Mouse (Mus musculus): ENCODE measurements around the gene Smndc1.
"Not testable (repeated sequence)": the region's sequence is repeated elsewhere in the genome, so short reads cannot be mapped to it uniquely, and the experiment has no call there.

The Smndc1 gene

GRCm38 (mm10) chr19:53412149-53412848 lies 21.9 kb upstream of the Smndc1 start:
- DNase-seq (ENCODE audit: low spot score), result no peak

DNA sequence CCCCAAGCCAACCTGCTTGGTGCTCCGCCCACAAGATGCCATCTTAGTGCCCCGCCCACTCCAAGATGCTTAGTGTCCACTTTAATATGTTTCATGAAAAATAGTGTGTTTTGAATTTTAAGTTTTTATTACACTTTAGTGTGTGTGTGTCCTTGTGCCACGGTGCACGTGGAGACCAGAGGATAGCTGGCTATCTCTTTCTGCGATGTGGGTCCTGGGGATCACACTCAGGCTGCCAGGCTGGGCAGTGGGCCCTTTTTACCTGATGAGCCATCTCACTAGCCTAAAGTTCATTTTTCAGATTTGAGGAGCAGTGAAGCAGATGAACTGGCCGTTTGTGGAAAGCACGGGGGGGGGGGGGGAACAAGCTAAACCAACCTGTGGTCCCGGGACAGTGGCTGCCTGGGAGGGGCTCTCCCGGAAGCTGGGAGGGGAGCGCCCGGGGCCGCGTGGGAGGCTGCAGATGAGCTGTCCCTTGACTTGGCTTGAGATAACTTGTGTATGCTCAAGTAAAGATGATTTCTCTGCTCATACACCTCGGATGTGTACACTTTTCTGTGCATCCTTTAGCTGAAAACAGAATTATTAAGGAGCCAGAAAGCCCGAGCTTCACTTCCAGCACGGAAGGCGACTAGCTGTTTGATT lies 19.4 kb upstream of the Smndc1 start:
- no peak for DNase-seq (ENCODE audit: low spot score)

- DNase-seq (ENCODE audit: low spot score), result no peak
Observed at GRCm38 (mm10) chr19:53408398-53408797, 18.0 kb upstream of the Smndc1 start.

GRCm38 (mm10) chr19:53407350-53407749 lies 17.0 kb upstream of the Smndc1 start:
- DNase-seq (ENCODE audit: low spot score), result no peak

- DNase-seq (ENCODE audit: low spot score), result no peak
Observed at GRCm38 (mm10) chr19:53405810-53406209, 15.4 kb upstream of the Smndc1 start.

DNA sequence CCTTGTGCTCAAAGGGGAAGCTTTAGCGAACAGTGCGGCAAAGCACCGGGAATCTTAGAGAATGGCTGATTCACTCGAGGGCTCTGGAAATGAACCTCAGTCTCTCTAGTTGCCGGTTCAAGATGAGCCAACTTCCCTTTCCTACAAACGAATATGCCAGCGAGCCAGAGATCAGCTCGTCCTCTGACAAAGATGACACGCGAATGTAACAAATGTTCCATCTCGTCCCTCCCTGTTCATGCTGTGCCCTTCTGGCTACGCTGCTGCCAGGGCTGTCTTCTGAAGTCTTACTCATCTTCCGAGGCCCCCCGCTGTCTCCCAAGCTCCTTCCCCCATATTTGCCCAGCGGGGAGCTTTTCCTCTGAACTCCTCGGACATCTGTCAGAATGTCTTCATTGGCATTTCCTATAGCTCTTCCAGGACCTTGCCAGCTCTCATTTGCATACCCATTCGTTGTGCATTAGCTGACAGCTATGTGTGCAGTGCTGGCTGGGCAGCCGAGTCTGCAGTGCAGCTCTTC lies 14.5 kb upstream of the Smndc1 start:
- no peak for DNase-seq (ENCODE audit: low spot score)

DNA sequence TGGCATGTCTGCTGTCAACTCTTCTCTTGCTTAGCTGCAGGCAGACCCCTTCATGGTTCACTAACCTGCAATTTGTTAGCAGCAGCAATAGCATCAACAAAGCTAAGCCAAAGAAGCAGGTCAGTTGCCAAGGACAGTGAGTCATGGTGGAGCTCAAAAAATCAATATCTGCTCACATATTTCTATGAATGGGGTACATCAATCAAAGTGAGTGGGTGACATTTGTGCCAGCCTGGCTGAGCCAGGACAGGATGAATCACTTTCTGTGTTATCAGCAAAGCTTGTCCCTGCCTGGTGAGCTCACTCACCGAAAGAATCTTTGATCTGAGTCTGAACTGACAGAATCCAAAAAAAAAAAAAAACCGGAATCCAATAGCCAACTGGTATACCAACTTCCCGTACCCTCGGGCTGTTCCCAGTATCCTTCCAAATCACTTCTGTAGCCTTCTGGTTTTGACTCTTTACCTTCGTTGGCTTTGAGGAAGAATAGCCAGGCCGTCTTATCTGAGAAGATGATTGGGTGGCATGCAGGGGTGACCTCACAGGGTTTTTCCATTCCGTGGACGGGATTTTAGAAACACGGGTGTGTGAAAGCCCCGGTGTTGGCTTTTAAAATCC lies 13.9 kb upstream of the Smndc1 start:
- no peak for DNase-seq (ENCODE audit: low spot score)

DNA sequence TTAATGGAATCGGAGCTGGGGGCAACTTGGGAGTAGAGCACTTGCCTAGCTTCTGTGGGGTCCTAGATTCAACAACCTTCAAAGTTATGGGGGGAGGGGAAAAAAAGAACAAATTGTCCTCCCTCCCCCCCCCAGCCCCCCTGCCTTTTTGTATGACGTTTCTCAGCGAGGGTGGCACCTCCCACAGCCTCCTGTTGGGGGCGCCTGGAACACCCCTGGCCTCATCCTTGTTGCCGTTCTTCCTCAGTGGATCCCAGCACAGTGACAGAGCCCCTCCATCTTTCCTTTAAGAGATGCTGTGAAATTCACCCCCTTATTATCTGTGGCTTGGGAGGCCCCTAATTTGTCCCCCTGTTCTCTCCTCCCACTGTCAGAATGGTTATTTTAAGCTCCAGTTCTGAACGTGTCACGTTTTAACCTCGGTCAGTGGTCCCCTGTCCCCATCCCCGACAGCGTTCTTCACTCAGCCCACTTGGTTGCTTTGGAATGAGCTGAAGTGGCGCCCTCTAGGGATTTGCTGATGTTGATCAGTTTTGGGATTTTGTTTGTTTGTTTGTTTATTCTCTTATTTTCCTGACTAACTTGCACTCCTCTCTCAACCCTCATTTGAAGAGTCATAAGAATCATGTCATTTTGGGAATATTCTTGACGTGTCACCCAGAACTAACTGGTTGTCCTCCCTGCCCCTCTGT lies 12.5 kb upstream of the Smndc1 start:
- no peak for DNase-seq (ENCODE audit: low spot score)

DNA sequence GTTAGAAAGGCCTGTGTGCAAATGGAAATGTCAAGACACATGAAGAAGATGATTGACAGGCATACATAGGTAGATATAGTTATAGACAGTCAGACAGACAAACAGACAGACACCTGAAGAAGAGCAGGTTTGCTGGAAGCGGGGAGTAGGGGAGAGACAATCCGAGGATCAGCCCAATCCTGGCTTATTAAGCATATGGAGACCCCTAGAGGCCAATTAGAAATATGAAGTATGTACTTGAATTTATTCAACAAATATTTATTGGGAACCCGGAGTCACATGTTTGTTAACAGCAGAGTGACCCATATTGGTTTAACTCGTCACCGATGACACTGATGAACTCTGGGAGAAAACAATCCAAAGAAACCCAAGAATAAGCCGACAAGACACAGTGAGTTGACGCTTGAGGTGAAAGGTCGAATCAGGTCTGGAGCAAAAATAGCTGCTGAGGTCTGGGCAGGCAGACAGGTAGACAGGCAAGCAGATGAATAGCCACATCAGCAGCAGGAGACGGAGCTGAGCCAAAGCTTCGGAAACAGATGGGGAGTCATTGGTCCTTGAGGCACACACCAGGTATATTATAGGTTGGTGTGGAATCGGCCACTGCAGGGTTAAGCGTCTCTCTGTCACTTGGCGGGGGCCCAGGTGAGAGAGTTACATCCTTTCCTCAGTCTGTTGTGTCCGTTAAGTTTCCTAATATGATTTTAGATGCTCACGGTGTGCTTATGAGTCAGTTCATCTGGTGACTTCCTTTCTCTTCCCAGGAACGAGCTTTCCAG lies 10.1 kb upstream of the Smndc1 start:
- DNase-seq (ENCODE audit: low spot score), result no peak

DNA sequence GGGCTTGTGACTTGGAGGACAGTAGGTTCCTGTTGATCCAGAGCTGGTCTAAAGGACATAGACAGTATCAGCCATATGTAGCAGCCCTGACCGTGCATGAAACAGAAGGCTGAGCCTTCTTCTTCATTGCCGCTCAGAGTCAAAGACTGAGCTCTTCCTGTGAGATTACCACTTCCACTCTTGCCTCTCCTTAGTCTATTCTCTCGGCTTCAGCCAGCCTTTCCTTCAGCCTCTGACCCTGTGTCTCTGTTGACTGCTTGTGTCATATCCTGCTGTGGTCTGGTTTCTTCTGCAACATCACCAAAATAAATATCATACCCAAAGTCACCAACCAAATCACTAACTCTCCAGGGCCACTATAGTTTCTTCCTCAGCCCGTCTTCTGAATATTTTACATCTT lies 8.8 kb upstream of the Smndc1 start:
- DNase-seq (ENCODE audit: low spot score), result no peak

- no peak for DNase-seq (ENCODE audit: low spot score)
Observed at GRCm38 (mm10) chr19:53397451-53398233, 7.3 kb upstream of the Smndc1 start.

- not testable (repeated sequence) for DNase-seq (ENCODE audit: low spot score)
Observed at GRCm38 (mm10) chr19:53395805-53396204, 5.4 kb upstream of the Smndc1 start.

GRCm38 (mm10) chr19:53394956-53395355 lies 4.6 kb upstream of the Smndc1 start:
- not testable (repeated sequence) for DNase-seq (ENCODE audit: low spot score)

DNA sequence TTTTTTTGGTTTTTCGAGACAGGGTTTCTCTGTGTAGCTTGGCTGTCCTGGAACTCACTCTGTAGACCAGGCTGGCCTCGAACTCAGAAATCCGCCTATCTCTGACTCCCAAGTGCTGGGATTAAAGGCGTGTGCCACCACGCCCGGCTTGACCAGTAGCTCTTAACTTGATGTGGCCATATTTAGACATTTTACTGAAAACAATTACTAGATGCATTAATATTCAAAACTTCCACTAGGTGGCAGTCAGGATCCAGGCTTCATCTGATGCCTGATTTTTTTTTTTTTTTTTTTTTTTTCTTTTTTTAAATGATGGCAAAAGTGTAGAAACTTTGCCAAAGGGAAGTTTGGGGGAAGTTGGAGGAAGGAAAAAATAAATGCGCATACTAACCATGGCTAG lies 4.2 kb upstream of the Smndc1 start:
- peak; percentile 36 for DNase-seq (ENCODE audit: low spot score)

- DNase-seq (ENCODE audit: low spot score), result no peak
Observed at GRCm38 (mm10) chr19:53393646-53394045, 3.3 kb upstream of the Smndc1 start.

DNA sequence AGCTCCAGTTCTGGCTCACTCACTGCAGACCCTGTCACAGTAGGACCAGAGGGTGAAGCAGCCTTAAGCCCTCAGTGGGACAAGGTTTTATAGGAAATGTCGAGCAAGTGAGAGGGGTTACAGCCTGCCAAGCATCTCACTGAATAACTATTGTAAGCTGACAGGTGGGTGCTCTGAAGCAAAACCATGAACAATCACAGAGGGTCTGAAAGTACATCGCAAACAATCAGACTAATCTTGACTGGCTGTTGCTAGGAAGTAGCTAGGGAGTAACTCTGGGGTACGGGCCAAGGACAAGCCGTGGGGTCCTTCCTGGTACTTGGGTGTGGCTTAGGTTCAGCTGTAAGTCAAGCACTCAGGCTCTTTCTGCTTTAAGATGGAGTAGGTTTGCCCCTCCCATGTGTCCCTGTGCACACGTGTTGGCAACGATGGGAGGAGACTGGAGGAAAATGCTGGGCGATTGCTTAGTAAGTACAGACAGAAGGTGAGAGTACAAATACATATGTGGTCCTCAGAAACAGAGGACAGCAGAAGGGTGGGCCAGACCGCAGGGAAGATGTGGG lies 2.5 kb upstream of the Smndc1 start:
- no peak for DNase-seq (ENCODE audit: low spot score)

DNA sequence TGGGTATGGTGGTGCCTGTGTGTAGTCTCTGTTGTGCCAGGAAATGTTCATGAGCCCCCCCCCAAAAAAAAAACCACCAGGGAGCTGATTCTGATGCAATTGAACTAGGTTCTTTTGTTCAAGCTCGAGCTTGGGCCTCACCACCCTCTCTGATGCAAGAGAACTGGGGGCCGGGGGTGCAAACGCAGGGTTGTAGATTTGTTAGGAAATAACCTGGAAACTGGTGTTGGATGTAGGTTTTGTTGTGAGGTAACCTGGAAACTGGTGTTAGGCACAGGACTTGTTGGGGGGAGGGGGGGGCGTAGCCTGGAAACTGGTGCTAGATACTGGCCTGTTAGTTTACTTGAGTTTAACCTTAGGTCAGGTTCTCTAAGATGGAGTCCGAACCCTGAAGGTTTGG lies 1.4 kb upstream of the Smndc1 start:
- DNase-seq (ENCODE audit: low spot score), result no peak

- DNase-seq (ENCODE audit: low spot score), result no peak
Observed at GRCm38 (mm10) chr19:53391386-53391785, 1.0 kb upstream of the Smndc1 start.

DNA sequence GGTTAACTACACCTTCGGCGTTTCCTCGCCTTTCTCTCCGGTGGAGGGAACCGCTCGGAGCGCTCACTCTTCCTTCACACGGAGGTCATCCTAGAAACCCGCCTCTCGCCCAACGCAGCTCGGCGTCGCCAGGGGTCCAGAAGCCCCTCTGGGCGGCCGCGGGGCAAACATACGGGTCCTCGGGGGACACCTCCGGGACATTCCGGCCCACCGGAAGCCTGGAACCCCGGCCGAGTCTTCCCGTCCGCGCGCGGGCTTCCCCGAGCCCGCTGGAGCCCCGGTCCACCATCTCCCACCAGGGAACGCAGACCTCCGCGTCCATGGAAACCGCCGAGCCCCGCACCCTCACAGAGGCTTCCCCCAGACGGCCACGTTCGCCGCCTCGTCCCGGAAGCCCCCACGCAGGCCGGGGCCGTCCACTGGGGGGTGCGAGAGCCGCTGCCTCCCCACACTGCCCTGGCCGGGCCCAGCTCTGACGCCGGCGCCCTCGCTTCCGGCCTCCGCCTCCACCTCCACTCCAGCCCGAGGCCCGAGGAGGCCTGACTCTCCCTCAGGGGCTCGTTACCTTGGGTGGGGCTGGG lies 437 bp downstream of the Smndc1 start:
- DNase-seq (ENCODE audit: low spot score), result no peak

GRCm38 (mm10) chr19:53389417-53389816 lies 961 bp downstream of the Smndc1 start:
- no peak for DNase-seq (ENCODE audit: low spot score)

Data from ovary, postnatal 14 days (tissue).